Mouse (Mus musculus) liver, adult 2 months (tissue): ENCODE results near the gene Aatk. TPM values are rescaled to one million over a fixed set of nuclear protein-coding genes. Genes with fewer than 3 reads are reported as not detected.

Experiments used
- DNase-seq: peaks from one replicate; pipeline ENCODE4 v3.0.0-alpha.2; 2011; ENCODE audit warnings: low read depth, low spot score; ENCODE audit errors: extremely low read depth
- H3K27ac ChIP-seq: fragments of 200-500 bp; replicated peaks from 2 replicates; pipeline ENCODE4 v1.5.1; 2012; ENCODE audit warnings: low read depth, mild to moderate bottlenecking, control low read depth, inconsistent platforms, low read length; ENCODE audit not compliant: insufficient read depth
- H3K27me3 ChIP-seq: fragments of 200-500 bp; 2 replicates; pipeline ENCODE4 v1.6.1; 2012; ENCODE audit warnings: mild to moderate bottlenecking, moderate library complexity, low read length, inconsistent platforms; ENCODE audit not compliant: control insufficient read depth, insufficient read depth
- H3K36me3 ChIP-seq: fragments of 200-500 bp; 2 replicates; pipeline ENCODE4 v1.6.1; 2012; ENCODE audit warnings: low read length, inconsistent platforms; ENCODE audit not compliant: control insufficient read depth, insufficient read depth
- H3K4me1 ChIP-seq: fragments of 200-500 bp; 2 replicates; pipeline ENCODE4 v1.6.1; 2011; ENCODE audit warnings: low read length; ENCODE audit not compliant: control insufficient read depth, insufficient read depth
- H3K4me3 ChIP-seq: fragments of 200-500 bp; 2 replicates; pipeline ENCODE4 v1.5.1; 2011; ENCODE audit warnings: low read depth, mild to moderate bottlenecking, control low read depth, low read length, moderate library complexity; ENCODE audit not compliant: insufficient read depth
- H3K79me2 ChIP-seq: fragments of 200-500 bp; 2 replicates; pipeline ENCODE4 v1.6.1; 2012; ENCODE audit warnings: inconsistent platforms, mild to moderate bottlenecking, low read length, moderate library complexity; ENCODE audit not compliant: control insufficient read depth, insufficient read depth
- H3K9ac ChIP-seq: fragments of 200-500 bp; 2 replicates; pipeline ENCODE4 v1.6.1; 2012; ENCODE audit warnings: low read depth, mild to moderate bottlenecking, control low read depth, inconsistent platforms, low read length
- CTCF ChIP-seq: fragments of 200-500 bp; IDR thresholded peaks from 2 replicates; pipeline ENCODE4 v1.5.1; 2011; ENCODE audit warnings: low read depth, low read length, control low read depth
- POLR2A ChIP-seq: fragments of 200-500 bp; IDR thresholded peaks from 2 replicates; pipeline ENCODE4 v1.6.1; 2011; ENCODE audit warnings: low read length, control low read depth; ENCODE audit not compliant: insufficient read depth; ENCODE audit errors: extremely low read depth
- WGBS: fragments of 180-500 bp; shearing (Covaris S2); methylation state at CpG from one replicate; pipeline ENCODE4 v1.1.7; 2018; 5-methylcytosine and 5-hydroxymethylcytosine counted together
- polyA plus RNA-seq: library from polyadenylated mRNA; depleted of rRNA; stranded (reverse); fragments of >200 nt; gene quantifications from 2 replicates; pipeline ENCODE4 v1.2.3, GENCODE M21; 2012
- total RNA-seq: library from RNA; depleted of rRNA; stranded (reverse); fragments of >200 nt; gene quantifications from 2 replicates; pipeline ENCODE4 v1.2.3, GENCODE M21; 2014

The Aatk gene
- total and polyA plus RNA-seq, 2 experiments, result 1.0 to 2.0 TPM

DNA sequence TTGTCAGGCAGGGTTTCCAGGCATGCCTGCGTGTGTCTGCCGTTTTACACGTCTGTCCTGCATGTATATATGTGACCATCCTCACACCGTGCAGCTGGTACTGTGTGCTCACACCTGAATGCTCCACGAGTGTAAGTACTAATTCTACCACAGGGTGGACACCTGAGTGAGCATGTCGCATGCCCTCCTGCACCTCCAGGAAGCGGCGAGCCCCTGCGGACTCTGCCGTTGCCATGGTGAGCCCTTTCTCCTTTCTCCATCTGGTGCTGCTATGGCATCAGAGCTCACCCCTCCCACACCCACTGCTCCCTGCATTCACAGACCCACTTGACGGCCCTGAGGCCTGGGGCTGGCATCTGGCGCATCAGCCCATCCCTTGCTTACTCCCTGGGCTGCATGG, 24.1 kb downstream of the Aatk start:
- DNase-seq, result no peak
- no peak overlapping the region for H3K27ac ChIP-seq
- TF ChIP-seq POLR2A (no peak), CTCF (no peak)
- H3K36me3 ChIP-seq, result no peaks in the 10 kb centered on the region
- no peaks in the 10 kb centered on the region for H3K27me3 ChIP-seq
- H3K4me1 ChIP-seq, result no peaks in the 10 kb centered on the region
- no peak overlapping the region for H3K9ac ChIP-seq
- no peaks in the 10 kb centered on the region for H3K79me2 ChIP-seq
- H3K4me3 ChIP-seq, result no peak overlapping the region
- 86% methylated on average over 12 of the region's 12 CpGs for WGBS

GRCm38 (mm10) chr11:120022216-120022615, 24.8 kb downstream of the Aatk start:
- WGBS, result 84% methylated on average over 8 of the region's 8 CpGs
- no peak for DNase-seq
- Histone ChIP-seq H3K4me3 (no peak overlapping the region), H3K27me3 (no peaks in the 10 kb centered on the region), H3K36me3 (no peaks in the 10 kb centered on the region), H3K27ac (no peak overlapping the region), H3K4me1 (no peaks in the 10 kb centered on the region), H3K9ac (no peak overlapping the region), H3K79me2 (no peaks in the 10 kb centered on the region)
- TF ChIP-seq CTCF (no peak), POLR2A (no peak)

DNA sequence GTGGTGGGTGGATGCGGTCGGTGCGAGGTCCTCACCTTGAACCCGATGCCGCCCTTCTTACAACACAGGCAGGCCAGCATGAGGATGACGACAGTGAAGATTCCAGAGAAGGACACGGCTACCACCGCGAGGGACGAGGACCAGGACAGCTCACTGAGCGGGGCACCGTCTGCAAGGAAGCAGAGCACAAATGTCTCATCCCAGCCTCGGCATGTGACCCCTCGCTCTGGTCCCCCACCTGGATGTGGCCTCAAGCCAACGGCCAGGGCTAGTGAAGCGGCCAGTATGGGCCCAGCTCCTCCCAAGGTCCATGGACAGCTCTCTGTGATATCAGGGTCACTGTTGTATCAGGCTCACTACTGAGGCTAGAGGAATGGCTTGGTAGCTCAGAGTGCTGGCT, 25.6 kb downstream of the Aatk start:
- Histone ChIP-seq H3K9ac (no peak overlapping the region), H3K36me3 (no peaks in the 10 kb centered on the region), H3K4me3 (no peak overlapping the region), H3K27me3 (no peaks in the 10 kb centered on the region), H3K4me1 (no peaks in the 10 kb centered on the region), H3K79me2 (no peaks in the 10 kb centered on the region), H3K27ac (no peak overlapping the region)
- no peak for TF ChIP-seq POLR2A
- no peak for TF ChIP-seq CTCF
- 88% methylated on average over 16 of the region's 16 CpGs for WGBS
- no peak for DNase-seq

DNA sequence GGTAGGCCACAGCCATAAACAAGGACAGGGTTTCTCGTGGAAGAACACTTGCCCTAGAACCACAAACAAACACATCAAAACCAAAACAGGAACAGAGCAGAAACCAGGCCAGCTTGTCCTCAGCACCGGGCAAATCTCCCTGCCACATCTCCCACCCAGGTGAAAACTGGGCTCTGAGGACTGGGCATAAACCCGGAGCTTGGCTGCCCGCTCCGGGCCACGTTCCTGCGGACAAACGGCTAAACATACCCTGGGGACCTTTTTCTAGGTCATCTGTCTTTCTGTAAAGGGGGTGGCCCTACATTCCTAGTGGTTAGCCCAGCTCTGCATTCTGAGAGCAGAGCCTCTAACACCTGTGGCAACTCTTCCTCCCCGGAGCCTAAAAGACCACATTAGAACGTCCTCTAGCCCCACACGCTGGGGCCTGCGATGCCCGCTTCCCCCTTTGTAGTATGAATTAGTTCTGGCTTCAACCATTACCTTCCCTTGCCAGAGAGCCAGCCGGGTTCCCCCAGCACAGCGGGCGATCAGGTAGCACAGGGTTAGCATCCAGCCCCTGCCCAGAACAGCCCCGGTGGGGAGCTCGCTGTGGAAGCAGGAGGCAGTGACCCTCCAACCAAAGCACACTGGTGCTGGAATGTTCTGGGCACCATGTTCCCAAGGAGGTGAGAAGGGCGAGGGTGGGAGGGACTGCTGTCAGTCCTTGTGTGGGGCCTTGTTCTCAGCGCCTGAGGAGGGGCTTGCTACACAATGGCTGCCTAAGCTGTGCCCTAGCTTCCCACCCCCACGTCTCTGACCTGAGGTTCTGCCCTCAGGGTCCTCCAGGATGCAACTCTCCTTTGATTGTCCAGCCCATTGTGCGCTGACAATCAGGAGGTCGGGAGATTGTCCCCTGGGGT, 27.2 kb downstream of the Aatk start:
- Histone ChIP-seq H3K4me1 (no peaks in the 10 kb centered on the region), H3K27ac (no peak overlapping the region), H3K9ac (no peak overlapping the region), H3K4me3 (no peak overlapping the region), H3K36me3 (no peaks in the 10 kb centered on the region), H3K27me3 (no peaks in the 10 kb centered on the region), H3K79me2 (no peaks in the 10 kb centered on the region)
- no peak for DNase-seq
- TF ChIP-seq CTCF (no peak), POLR2A (no peak)
- 90% methylated on average over 23 of the region's 23 CpGs for WGBS

DNA sequence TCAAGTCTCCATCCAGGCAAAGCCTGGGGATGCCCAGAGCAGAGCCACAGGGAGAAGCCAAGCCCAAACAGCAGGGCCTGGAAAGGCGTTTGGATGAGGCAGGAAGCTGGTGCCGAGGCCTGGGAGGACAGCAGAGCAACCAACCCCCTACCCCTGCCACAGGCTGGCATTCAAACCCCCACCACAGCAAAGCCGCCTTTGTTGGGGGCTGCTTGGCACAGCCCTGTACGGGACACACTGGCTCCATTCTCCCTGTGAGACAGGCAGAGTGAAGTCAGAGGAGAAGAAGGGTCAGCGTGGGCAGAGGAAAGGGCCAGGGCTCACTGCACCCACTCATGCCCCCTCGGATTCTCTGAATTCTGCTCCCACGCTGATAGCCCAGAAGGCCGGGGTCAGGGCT, 30.0 kb downstream of the Aatk start:
- no peaks in the 10 kb centered on the region for H3K36me3 ChIP-seq
- no peak overlapping the region for H3K9ac ChIP-seq
- TF ChIP-seq POLR2A (no peak), CTCF (no peak)
- no peak overlapping the region for H3K27ac ChIP-seq
- 90% methylated on average over 8 of the region's 8 CpGs for whole genome bisulfite sequencing
- H3K27me3 ChIP-seq, result no peaks in the 10 kb centered on the region
- no peaks in the 10 kb centered on the region for H3K79me2 ChIP-seq
- H3K4me3 ChIP-seq, result no peak overlapping the region
- H3K4me1 ChIP-seq, result peaks cover 3% of the 10 kb centered on the region; the same call in 1 of the 2 replicates
- no peak for DNase-seq

GRCm38 (mm10) chr11:120014758-120015157, 32.2 kb downstream of the Aatk start:
- TF ChIP-seq POLR2A (no peak), CTCF (no peak)
- 97% methylated on average over 4 of the region's 4 CpGs for WGBS
- Histone ChIP-seq H3K27ac (no peak overlapping the region), H3K79me2 (no peaks in the 10 kb centered on the region), H3K36me3 (no peaks in the 10 kb centered on the region), H3K27me3 (no peaks in the 10 kb centered on the region), H3K4me3 (no peak overlapping the region), H3K9ac (no peak overlapping the region), H3K4me1 (peaks cover 3% of the 10 kb centered on the region)
- no peak for DNase-seq
